Mouse (Mus musculus): ENCODE data around the gene Crim1. TPM values are rescaled to one million over a fixed set of nuclear protein-coding genes. Genes with fewer than 3 reads are reported as not detected.

Gene Crim1
- polyA plus RNA-seq, 1 experiment, result 31.0 TPM

DNA sequence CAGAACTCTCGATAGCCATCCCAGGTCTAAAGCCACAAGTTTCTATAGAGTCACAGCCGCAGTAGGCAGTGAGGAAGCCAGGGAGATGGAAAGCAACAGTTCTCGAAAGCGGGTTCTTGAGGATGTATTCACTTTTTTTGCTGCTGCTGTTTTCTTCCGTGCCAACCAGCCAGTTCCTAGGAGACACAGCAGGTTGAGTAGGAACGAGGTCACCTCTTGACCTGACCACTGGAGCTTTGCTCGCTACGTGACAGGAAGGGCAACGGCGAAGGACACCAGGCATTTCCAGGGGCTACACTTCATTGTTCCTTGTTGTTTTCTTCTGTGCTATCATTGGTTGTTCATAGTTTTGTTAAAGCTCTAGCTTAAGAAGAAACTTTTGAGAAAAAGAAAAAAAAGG is 174.7 kb downstream of the Crim1 start:
- no peak for DNase-seq (ENCODE audit: low spot score)

GRCm38 (mm10) chr17:78376587-78376986 is 176.5 kb downstream of the Crim1 start:
- DNase-seq (ENCODE audit: low spot score), result no peak

GRCm38 (mm10) chr17:78379079-78379729 is 179.2 kb downstream of the Crim1 start:
- no peak for DNase-seq (ENCODE audit: low spot score)

- no peak for DNase-seq (ENCODE audit: low spot score)
Measured at GRCm38 (mm10) chr17:78379730-78380245, 179.7 kb downstream of the Crim1 start.

DNA sequence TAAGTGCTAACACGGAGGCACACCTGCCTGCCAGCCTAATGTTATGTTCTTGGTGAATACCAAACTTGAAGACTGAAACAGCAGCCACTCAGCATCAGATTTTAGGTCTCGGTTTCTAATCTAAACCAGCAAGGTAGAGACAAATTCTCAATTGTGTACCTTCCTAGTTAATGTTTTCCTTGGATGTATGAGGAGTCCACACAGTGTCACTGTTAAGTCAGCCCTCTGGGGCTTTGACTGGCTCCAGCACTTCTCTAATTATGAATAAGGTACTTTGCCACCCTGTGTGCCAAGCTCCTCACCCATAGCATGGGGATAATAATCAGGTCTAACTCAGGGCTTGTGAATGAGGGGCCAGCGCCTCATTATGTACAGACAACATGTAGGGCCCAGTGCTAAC is 182.3 kb downstream of the Crim1 start:
- no peak for DNase-seq (ENCODE audit: low spot score)

DNA sequence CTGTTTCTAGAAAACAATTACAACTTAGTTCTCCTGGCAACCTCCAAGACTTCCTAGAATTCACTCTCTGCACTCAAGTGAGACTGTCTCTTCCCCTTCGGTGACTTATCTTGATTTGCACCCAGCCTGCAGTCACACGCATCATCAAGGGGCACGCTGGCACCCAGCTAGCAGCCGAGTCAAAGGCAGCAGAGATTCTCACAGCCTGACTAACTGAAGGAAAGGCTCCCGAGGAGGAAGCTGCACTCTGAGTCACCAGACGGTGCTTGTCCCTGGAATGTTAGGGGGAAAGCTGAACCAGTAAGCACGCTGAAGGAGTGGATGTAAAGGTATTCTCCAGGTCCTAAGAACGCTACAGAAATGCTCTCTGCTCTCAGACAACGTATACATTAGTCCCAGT is 187.6 kb downstream of the Crim1 start:
- no peak for DNase-seq (ENCODE audit: low spot score)

- DNase-seq (ENCODE audit: low spot score), result no peak
Measured at GRCm38 (mm10) chr17:78388101-78388847, 188.2 kb downstream of the Crim1 start.

GRCm38 (mm10) chr17:78389573-78389972 is 189.5 kb downstream of the Crim1 start:
- DNase-seq (ENCODE audit: low spot score), result no peak

- DNase-seq (ENCODE audit: low spot score), result no peak
Measured at GRCm38 (mm10) chr17:78392401-78393087, 192.5 kb downstream of the Crim1 start.

GRCm38 (mm10) chr17:78400130-78400840 is 200.2 kb downstream of the Crim1 start:
- DNase-seq (ENCODE audit: low spot score), result no peak

GRCm38 (mm10) chr17:78401311-78401710 is 201.3 kb downstream of the Crim1 start:
- DNase-seq (ENCODE audit: low spot score), result no peak

- DNase-seq (ENCODE audit: low spot score), result no peak
Measured at GRCm38 (mm10) chr17:78401713-78402112, 201.7 kb downstream of the Crim1 start.

DNA sequence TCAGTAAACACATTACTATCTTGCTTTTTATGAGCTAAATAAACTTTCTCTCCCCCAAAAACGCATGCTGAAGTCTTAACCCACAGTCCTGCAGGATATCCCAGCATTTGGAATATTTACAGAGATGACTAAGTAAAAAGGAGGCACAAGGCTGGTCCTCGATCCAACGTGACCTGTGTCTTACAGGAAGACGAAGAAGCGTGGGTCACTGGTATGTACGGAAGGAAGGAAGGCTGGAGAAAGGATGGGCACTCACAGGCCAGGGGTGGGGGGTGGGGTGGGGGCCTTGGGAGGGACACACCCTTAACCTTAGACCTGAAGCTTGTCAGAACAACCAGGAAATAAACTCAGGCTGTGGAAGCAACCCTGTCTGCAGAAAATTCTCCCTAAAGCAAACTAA is 202.1 kb downstream of the Crim1 start:
- no peak for DNase-seq (ENCODE audit: low spot score)

DNA sequence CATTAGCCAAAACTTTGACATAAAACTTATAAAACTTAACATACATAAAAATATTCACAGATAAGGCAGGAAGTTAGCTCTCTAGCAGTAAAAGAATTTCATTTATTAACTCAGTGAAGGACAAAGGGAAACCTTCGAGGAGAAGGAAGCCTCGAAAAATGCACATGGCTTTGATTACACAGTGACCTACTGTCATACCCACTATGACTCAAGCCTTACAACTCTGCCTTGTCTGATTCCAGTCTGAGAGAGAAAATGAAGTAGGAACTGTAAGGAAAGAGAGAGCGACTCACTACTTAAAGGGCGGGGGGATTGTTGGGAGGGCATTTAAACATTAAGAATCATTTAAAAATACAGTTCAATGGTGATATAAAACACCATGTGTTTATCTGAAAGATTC is 203.2 kb downstream of the Crim1 start:
- no peak for DNase-seq (ENCODE audit: low spot score)

DNA sequence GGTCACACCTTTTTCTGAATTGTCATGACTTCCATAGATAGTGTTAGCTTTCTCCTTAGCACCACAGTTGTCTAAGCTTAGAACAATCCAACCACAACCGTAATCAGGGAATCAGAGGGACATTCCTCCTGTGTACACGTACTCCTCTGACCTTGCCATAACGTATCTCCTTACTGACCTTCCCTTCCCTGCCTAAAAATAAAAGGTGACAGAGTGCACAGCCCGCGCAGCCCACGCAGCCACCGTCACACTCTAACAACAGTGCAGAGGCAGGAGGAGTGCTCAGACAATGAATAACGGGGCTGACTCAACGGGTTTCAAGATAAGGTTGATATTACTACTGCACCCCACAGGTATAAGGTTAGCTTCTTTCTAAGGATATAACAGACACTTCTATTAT is 203.8 kb downstream of the Crim1 start:
- DNase-seq (ENCODE audit: low spot score), result no peak

DNA sequence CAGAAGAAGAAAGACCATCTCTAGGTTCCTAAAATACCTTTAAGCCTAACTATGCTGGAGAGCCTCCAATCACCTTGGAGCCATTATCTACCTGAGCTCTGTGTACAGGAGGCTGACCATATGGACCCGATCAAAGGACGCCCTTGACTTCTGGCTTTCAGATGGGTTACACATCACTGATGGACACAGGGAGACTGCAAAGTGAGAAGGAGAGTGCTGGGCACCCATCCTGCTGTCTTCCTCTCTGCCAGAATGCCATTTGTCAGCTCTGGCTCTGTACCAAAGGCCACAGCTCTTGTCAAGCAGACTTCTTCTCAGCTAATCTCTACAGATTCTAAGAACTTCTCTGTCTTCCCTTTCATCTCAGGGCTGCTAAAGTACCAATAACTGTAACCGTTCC is 205.3 kb downstream of the Crim1 start:
- DNase-seq (ENCODE audit: low spot score), result no peak

DNA sequence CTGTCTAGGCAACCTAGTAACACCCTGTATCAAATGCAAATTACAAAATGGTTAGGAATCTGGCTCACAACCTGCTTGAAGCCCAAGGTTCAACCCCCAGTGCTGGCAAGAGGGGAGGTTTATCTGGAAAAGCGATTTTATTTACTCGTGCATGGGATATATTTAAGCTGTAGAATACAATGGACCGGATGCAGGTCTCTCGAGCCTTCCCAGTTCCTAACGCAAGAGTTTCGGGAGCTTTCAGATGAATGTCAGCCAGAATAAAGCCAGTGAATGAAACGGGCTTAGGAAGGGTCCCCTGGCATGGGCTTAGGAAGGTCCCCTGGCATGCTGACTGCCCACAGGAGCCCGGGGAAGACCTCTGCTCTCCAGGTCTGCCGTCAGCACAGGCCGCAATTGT is 206.8 kb downstream of the Crim1 start:
- DNase-seq (ENCODE audit: low spot score), result no peak

GRCm38 (mm10) chr17:78407581-78407980 is 207.5 kb downstream of the Crim1 start:
- no peak for DNase-seq (ENCODE audit: low spot score)

DNA sequence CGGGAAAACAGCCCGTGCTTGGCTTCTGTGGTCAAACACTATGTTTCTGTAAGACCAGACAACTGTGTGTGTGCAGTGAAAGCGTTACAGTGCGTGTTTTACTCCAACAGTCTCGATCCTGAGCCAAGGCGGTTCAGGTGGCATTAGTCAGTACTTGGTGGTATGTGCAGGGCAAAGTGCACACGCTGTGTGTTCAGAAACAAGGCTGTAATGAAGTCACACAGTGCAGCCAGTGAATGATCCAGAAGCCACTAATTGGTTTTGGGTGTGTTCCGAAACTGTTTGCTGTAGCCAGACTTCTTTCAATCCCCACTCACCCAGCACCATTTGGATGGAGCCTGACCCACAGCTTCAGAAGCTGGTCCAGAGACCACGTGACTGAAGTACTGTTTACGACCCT is 208.3 kb downstream of the Crim1 start:
- no peak for DNase-seq (ENCODE audit: low spot score)

DNA sequence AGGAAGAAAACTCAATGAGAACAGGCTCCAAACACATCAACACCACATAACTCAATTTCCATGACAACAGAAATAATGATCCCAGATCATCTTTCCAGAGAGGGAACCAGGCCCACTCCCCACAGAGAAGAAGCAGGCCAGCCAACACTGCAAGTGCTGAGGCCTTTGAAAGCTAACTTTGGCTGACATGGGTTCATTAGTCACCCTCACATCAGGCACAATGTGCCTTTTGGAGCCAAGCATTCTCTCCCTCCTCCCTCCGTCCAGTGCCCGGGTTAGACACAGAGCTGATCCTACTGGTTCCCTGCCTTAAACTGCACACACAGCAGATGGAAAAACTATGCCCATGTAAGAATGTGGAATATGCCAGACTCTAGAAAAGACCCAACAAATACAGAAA is 209.9 kb downstream of the Crim1 start:
- DNase-seq (ENCODE audit: low spot score), result no peak

GRCm38 (mm10) chr17:78415255-78415654 is 215.2 kb downstream of the Crim1 start:
- DNase-seq (ENCODE audit: low spot score), result no peak
